Mouse (Mus musculus) thymus, adult 2 months (tissue): Measurements from ENCODE around the gene Nacad. TPM values are rescaled to one million over a fixed set of nuclear protein-coding genes. Genes with fewer than 3 reads are reported as not detected.

Experiments used
- DNase-seq: peaks from one replicate; pipeline ENCODE4 v3.0.0; 2021
- H3K27ac ChIP-seq: fragments of 200-500 bp; 2 replicates; pipeline ENCODE4 v1.5.1; 2012; ENCODE audit warnings: low read length, control low read depth; ENCODE audit not compliant: control insufficient read depth, insufficient read depth
- H3K27me3 ChIP-seq: fragments of 200-500 bp; 2 replicates; pipeline ENCODE4 v1.6.1; 2012; ENCODE audit warnings: mild to moderate bottlenecking, low read length, moderate library complexity, mixed read lengths; ENCODE audit not compliant: control insufficient read depth, insufficient read depth
- H3K36me3 ChIP-seq: fragments of 200-500 bp; 2 replicates; pipeline ENCODE4 v1.6.1; 2012; ENCODE audit warnings: mild to moderate bottlenecking, low read length, moderate library complexity; ENCODE audit not compliant: control insufficient read depth, insufficient read depth
- H3K4me1 ChIP-seq: fragments of 200-500 bp; replicated peaks from 2 replicates; pipeline ENCODE4 v1.6.1; 2012; ENCODE audit warnings: low read length; ENCODE audit not compliant: control insufficient read depth, insufficient read depth
- H3K4me3 ChIP-seq: fragments of 200-500 bp; 2 replicates; pipeline ENCODE4 v1.5.1; 2012; ENCODE audit warnings: mild to moderate bottlenecking, low read length, control low read depth, moderate library complexity; ENCODE audit not compliant: control insufficient read depth, insufficient read depth
- CTCF ChIP-seq: fragments of 200-500 bp; IDR thresholded peaks from 2 replicates; pipeline ENCODE4 v1.5.1; 2012; ENCODE audit warnings: mild to moderate bottlenecking, control low read depth, low read length, moderate library complexity, borderline replicate concordance; ENCODE audit not compliant: control insufficient read depth, poor library complexity, insufficient read depth; ENCODE audit errors: extremely low read depth
- POLR2A ChIP-seq: fragments of 200-500 bp; IDR thresholded peaks from 2 replicates; pipeline ENCODE4 v1.6.1; 2012; ENCODE audit warnings: mild to moderate bottlenecking, low read length, control low read depth, moderate library complexity; ENCODE audit not compliant: control insufficient read depth, poor library complexity, insufficient read depth; ENCODE audit errors: extremely low read depth
- WGBS: fragments of 180-500 bp; shearing (Covaris S2); methylation state at CpG from one replicate; pipeline ENCODE4 v1.1.7; 2018; 5-methylcytosine and 5-hydroxymethylcytosine counted together
- polyA plus RNA-seq: library from polyadenylated mRNA; depleted of rRNA; stranded (reverse); fragments of >200 nt; gene quantifications from 2 replicates; pipeline ENCODE4 v1.2.3, GENCODE M21; 2012

Gene Nacad
- polyA plus RNA-seq, 1 experiment: 0.36 TPM

GRCm38 (mm10) chr11:6599011-6599681, 6.7 kb downstream of the Nacad start:
- 87% methylated on average over 27 of the region's 27 CpGs for WGBS
- Histone ChIP-seq H3K4me3 (no peak overlapping the region), H3K27me3 (no peaks in the 10 kb centered on the region; the same call in 1 of the 2 replicates), H3K4me1 (no peaks in the 10 kb centered on the region), H3K36me3 (peaks cover 47% of the 10 kb centered on the region), H3K27ac (no peak overlapping the region)
- no peak for TF ChIP-seq CTCF
- no peak for TF ChIP-seq POLR2A
- DNase-seq: no peak

- Histone ChIP-seq H3K36me3 (peaks cover 54% of the 10 kb centered on the region), H3K27ac (no peak overlapping the region), H3K4me3 (no peak overlapping the region), H3K27me3 (no peaks in the 10 kb centered on the region), H3K4me1 (no peaks in the 10 kb centered on the region)
- WGBS: 82% methylated on average over 19 of the region's 19 CpGs
- TF ChIP-seq CTCF (no peak), POLR2A (no peak)
- DNase-seq: no peak
These were observed 7.5 kb downstream of the Nacad start for GRCm38 (mm10) chr11:6598191-6598889.

GRCm38 (mm10) chr11:6597523-6597922, 8.3 kb downstream of the Nacad start:
- H3K4me3 ChIP-seq: no peak overlapping the region
- peaks cover 62% of the 10 kb centered on the region for H3K36me3 ChIP-seq
- no peak overlapping the region for H3K27ac ChIP-seq
- DNase-seq: no peak
- H3K27me3 ChIP-seq: no peaks in the 10 kb centered on the region
- WGBS: 88% methylated on average over 7 of the region's 7 CpGs
- TF ChIP-seq POLR2A: no peak
- no peak for TF ChIP-seq CTCF
- no peaks in the 10 kb centered on the region for H3K4me1 ChIP-seq

GRCm38 (mm10) chr11:6596616-6597015, 9.2 kb downstream of the Nacad start:
- Histone ChIP-seq H3K36me3 (peaks cover 71% of the 10 kb centered on the region), H3K4me1 (no peaks in the 10 kb centered on the region), H3K27ac (no peak overlapping the region), H3K27me3 (no peaks in the 10 kb centered on the region), H3K4me3 (no peak overlapping the region)
- WGBS: 94% methylated on average over 3 of the region's 3 CpGs
- DNase-seq: no peak
- no peak for TF ChIP-seq POLR2A
- no peak for TF ChIP-seq CTCF

GRCm38 (mm10) chr11:6596205-6596604, 9.6 kb downstream of the Nacad start:
- no peaks in the 10 kb centered on the region for H3K27me3 ChIP-seq
- no peak overlapping the region for H3K27ac ChIP-seq
- WGBS: 98% methylated on average over 6 of the region's 6 CpGs
- peaks cover 75% of the 10 kb centered on the region for H3K36me3 ChIP-seq
- TF ChIP-seq POLR2A: no peak
- TF ChIP-seq CTCF: no peak
- no peaks in the 10 kb centered on the region for H3K4me1 ChIP-seq
- DNase-seq: no peak
- H3K4me3 ChIP-seq: no peak overlapping the region

- 87% methylated on average over 5 of the region's 5 CpGs for WGBS
- peaks cover 84% of the 10 kb centered on the region for H3K36me3 ChIP-seq
- H3K27me3 ChIP-seq: no peaks in the 10 kb centered on the region
- no peak for TF ChIP-seq CTCF
- no peak for TF ChIP-seq POLR2A
- no peaks in the 10 kb centered on the region for H3K4me1 ChIP-seq
- DNase-seq: no peak
- no peak overlapping the region for H3K4me3 ChIP-seq
- H3K27ac ChIP-seq: no peak overlapping the region
These were observed 10.5 kb downstream of the Nacad start for GRCm38 (mm10) chr11:6595339-6595738.

GRCm38 (mm10) chr11:6594845-6595244, 11.0 kb downstream of the Nacad start:
- 91% methylated on average over 6 of the region's 6 CpGs for WGBS
- no peak for DNase-seq
- H3K27ac ChIP-seq: no peak overlapping the region
- H3K36me3 ChIP-seq: peaks cover 89% of the 10 kb centered on the region
- TF ChIP-seq POLR2A: no peak
- TF ChIP-seq CTCF: no peak
- H3K4me1 ChIP-seq: no peaks in the 10 kb centered on the region
- no peak overlapping the region for H3K4me3 ChIP-seq
- H3K27me3 ChIP-seq: no peaks in the 10 kb centered on the region
